Mouse (Mus musculus): Measurements from ENCODE around the gene Slc2a3. TPM values are rescaled to one million over a fixed set of nuclear protein-coding genes. Genes with fewer than 3 reads are reported as not detected.
A peak's percentile ranks its signal among the peaks of the same experiment; 100 is the strongest.

Gene Slc2a3
- polyA plus RNA-seq, 1 experiment, result 101 TPM

GRCm38 (mm10) chr6:122766145-122766968 lies 35.1 kb downstream of the Slc2a3 start:
- TF ChIP-seq POLR2A (IDR thresholded peaks at IDR 0.05; ENCODE audit: extremely low read depth, insufficient read depth, low read length) (no peak), CTCF (IDR thresholded peaks at IDR 0.05; ENCODE audit: extremely low read depth, insufficient read depth, low read length) (no peak)
- Histone ChIP-seq H3K27ac (ENCODE audit: insufficient read depth, low read length) (no peak overlapping the region), H3K4me1 (ENCODE audit: control insufficient read depth, insufficient read depth, low read length) (peaks cover 5% of the 10 kb centered on the region), H3K4me3 (ENCODE audit: insufficient read depth, low read length) (no peak overlapping the region)

- Histone ChIP-seq H3K4me3 (ENCODE audit: insufficient read depth, low read length) (peak overlapping the region; percentile 24), H3K4me1 (ENCODE audit: control insufficient read depth, insufficient read depth, low read length) (peaks cover 4% of the 10 kb centered on the region), H3K27ac (ENCODE audit: insufficient read depth, low read length) (peak overlapping the region; percentile 69)
- TF ChIP-seq CTCF (IDR thresholded peaks at IDR 0.05; ENCODE audit: extremely low read depth, insufficient read depth, low read length) (no peak), POLR2A (IDR thresholded peaks at IDR 0.05; ENCODE audit: extremely low read depth, insufficient read depth, low read length) (no peak)
These were observed 36.0 kb downstream of the Slc2a3 start for GRCm38 (mm10) chr6:122765298-122765956.

GRCm38 (mm10) chr6:122764446-122765297 lies 36.8 kb downstream of the Slc2a3 start:
- Histone ChIP-seq H3K4me1 (ENCODE audit: control insufficient read depth, insufficient read depth, low read length) (no peaks in the 10 kb centered on the region), H3K27ac (ENCODE audit: insufficient read depth, low read length) (peak overlapping the region; percentile 69), H3K4me3 (ENCODE audit: insufficient read depth, low read length) (peak overlapping the region; percentile 24)
- TF ChIP-seq CTCF (IDR thresholded peaks at IDR 0.05; ENCODE audit: extremely low read depth, insufficient read depth, low read length), result no peak
- TF ChIP-seq POLR2A (IDR thresholded peaks at IDR 0.05; ENCODE audit: extremely low read depth, insufficient read depth, low read length), result peak; percentile 55

- Histone ChIP-seq H3K27ac (ENCODE audit: insufficient read depth, low read length) (peak overlapping the region; percentile 69), H3K4me1 (ENCODE audit: control insufficient read depth, insufficient read depth, low read length) (no peaks in the 10 kb centered on the region), H3K4me3 (ENCODE audit: insufficient read depth, low read length) (peak overlapping the region; percentile 24)
- no peak for TF ChIP-seq CTCF (IDR thresholded peaks at IDR 0.05; ENCODE audit: extremely low read depth, insufficient read depth, low read length)
- no peak for TF ChIP-seq POLR2A (IDR thresholded peaks at IDR 0.05; ENCODE audit: extremely low read depth, insufficient read depth, low read length)
These were observed 37.5 kb downstream of the Slc2a3 start for GRCm38 (mm10) chr6:122763844-122764445.

- H3K4me3 ChIP-seq (ENCODE audit: insufficient read depth, low read length), result no peak overlapping the region
- no peak overlapping the region for H3K27ac ChIP-seq (ENCODE audit: insufficient read depth, low read length)
- no peak for TF ChIP-seq POLR2A (IDR thresholded peaks at IDR 0.05; ENCODE audit: extremely low read depth, insufficient read depth, low read length)
- TF ChIP-seq CTCF (IDR thresholded peaks at IDR 0.05; ENCODE audit: extremely low read depth, insufficient read depth, low read length), result no peak
- H3K4me1 ChIP-seq (ENCODE audit: control insufficient read depth, insufficient read depth, low read length), result no peaks in the 10 kb centered on the region; the same call in 1 of the 2 replicates
These were observed 38.3 kb downstream of the Slc2a3 start for GRCm38 (mm10) chr6:122762952-122763700.

GRCm38 (mm10) chr6:122762480-122762879 lies 39.0 kb downstream of the Slc2a3 start:
- no peak overlapping the region for H3K4me3 ChIP-seq (ENCODE audit: insufficient read depth, low read length)
- no peaks in the 10 kb centered on the region; the same call in 1 of the 2 replicates for H3K4me1 ChIP-seq (ENCODE audit: control insufficient read depth, insufficient read depth, low read length)
- H3K27ac ChIP-seq (ENCODE audit: insufficient read depth, low read length), result no peak overlapping the region
- TF ChIP-seq CTCF (IDR thresholded peaks at IDR 0.05; ENCODE audit: extremely low read depth, insufficient read depth, low read length) (no peak), POLR2A (IDR thresholded peaks at IDR 0.05; ENCODE audit: extremely low read depth, insufficient read depth, low read length) (no peak)

- no peaks in the 10 kb centered on the region; the same call in 1 of the 2 replicates for H3K4me1 ChIP-seq (ENCODE audit: control insufficient read depth, insufficient read depth, low read length)
- H3K27ac ChIP-seq (ENCODE audit: insufficient read depth, low read length), result no peak overlapping the region
- TF ChIP-seq POLR2A (IDR thresholded peaks at IDR 0.05; ENCODE audit: extremely low read depth, insufficient read depth, low read length), result no peak
- no peak for TF ChIP-seq CTCF (IDR thresholded peaks at IDR 0.05; ENCODE audit: extremely low read depth, insufficient read depth, low read length)
- no peak overlapping the region; the same call in 1 of the 2 replicates for H3K4me3 ChIP-seq (ENCODE audit: insufficient read depth, low read length)
These were observed 39.5 kb downstream of the Slc2a3 start for GRCm38 (mm10) chr6:122761901-122762300.

GRCm38 (mm10) chr6:122761011-122761599 lies 40.3 kb downstream of the Slc2a3 start:
- Histone ChIP-seq H3K27ac (ENCODE audit: insufficient read depth, low read length) (peak overlapping the region; percentile 78; the same call in 1 of the 2 replicates), H3K4me3 (ENCODE audit: insufficient read depth, low read length) (peak overlapping the region; percentile 41), H3K4me1 (ENCODE audit: control insufficient read depth, insufficient read depth, low read length) (no peaks in the 10 kb centered on the region; the same call in 1 of the 2 replicates)

More at GRCm38 (mm10) chr6:122761011-122761599, 40.3 kb downstream of the Slc2a3 start:
- TF ChIP-seq CTCF (IDR thresholded peaks at IDR 0.05; ENCODE audit: extremely low read depth, insufficient read depth, low read length), result no peak
- peak; percentile 98 for TF ChIP-seq POLR2A (IDR thresholded peaks at IDR 0.05; ENCODE audit: extremely low read depth, insufficient read depth, low read length)
